Mouse (Mus musculus) cerebellum, postnatal 36 days (tissue): ENCODE results near the gene Mob3a.

Source experiments
- DNase-seq, 2 experiments: peaks; one replicate each; pipeline ENCODE4 v3.0.0; 2021 to 2022; ENCODE audit warnings: mixed read lengths in 2 of 2

The Mob3a gene

GRCm38 (mm10) chr10:80701721-80702535 is at the start of gene Mob3a, which contains the start of gene Izumo4:
Gene Mob3a, minus strand, starts transcription at chr10:80701977.
Gene Izumo4, plus strand, starts transcription at chr10:80702184.
- DNase-seq: peak; percentile 96 to 98

DNA sequence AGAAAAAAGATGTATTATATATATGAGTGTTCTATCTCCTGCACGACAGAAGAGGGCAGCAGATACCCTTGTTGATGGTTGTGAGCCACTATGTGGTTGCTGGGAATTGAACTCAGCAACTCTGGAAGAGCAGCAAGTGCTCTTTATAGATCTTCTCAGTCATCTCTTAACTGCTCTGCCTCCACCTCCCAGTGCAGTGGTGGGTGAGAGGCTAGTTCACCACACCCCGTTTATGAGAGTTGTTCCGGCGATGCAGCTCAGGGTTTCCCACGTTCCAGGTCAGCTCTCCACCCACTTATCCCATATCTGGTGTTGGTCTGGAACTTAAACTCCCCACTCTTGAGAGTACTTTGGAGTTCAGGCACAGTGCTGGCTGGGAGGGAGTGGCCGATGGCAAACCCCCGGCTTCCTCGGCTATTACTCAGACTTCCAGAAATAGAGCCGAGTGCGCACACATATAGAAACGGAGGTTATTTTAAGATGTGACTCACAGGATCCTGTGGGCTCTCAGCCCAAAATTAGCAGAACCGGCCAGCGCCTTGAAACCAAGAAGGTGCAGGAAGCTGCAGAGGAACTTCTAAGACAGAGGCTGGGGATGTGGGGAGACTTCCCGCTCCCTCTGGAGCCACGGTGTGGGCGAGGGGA is 49.5 kb upstream of the Mob3a start:
- peak; percentile 56 to 64 for DNase-seq

DNA sequence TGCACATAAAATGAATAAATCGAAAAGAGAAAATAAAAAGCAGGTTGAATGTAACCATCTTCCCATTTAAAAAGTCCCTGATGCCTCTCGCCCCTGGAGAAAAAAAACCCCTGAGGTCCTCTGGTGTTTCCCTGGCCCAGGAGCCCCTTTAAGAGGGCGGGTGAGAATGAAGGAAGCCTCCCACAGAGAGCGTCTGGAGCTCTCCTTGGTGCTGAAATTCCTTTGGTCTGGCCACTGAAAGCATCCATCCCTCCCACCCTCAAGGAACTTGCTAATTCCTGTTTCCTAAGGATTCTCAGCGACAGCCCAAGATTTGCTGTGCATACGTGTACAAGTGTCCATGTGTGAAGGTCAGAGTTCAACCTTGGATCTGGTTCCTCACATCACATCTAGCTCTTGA is 46.8 kb upstream of the Mob3a start:
- no peak for DNase-seq

- DNase-seq: peak; percentile 88 to 89
These were observed 45.6 kb upstream of the Mob3a start for GRCm38 (mm10) chr10:80747410-80747809.

- DNase-seq: no peak
These were observed 42.5 kb upstream of the Mob3a start for GRCm38 (mm10) chr10:80744262-80744661.

DNA sequence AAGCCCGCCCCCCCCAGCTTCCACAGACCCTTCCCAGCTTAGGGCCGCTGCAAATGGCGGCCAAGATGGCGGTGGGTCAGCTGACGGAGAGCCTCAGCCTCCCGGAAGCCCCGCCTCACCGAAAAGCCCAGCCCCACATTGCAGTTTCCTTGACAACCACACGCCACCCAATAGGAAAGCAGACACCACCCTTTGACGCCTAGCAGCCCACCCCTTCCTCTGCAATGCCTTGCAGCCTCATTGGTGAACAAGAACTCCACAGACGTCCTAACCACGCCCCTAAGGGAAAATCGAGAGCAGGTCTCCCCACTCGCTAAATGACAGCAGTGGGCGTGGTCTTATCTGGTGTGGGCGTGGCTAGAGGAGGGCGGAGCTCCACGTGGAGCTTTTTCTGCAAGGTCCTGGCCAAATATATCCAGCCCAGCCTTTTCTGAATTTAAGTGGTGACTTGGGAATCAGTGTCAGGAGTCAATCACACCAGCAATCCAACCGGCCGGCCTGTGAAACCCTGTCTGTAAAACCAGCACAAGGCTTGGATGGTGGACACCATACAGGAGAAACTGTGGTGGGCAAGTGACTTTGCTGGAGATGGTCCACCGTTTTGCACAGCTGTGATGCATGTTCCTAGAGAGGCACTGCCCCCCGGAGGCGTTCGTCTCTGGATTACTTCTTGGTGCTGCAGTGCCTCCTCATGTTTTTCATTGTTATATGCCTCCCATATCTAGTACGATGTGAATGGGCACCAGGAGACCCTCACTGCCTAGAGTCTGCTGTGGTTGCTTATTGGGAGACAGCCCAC is 40.6 kb upstream of the Mob3a start, which contains the start of gene Ap3d1:
Ap3d1 (minus strand) TSS at position 85 of the 799 bp plus-strand sequence.
- DNase-seq: peak; percentile 94 to 96

DNA sequence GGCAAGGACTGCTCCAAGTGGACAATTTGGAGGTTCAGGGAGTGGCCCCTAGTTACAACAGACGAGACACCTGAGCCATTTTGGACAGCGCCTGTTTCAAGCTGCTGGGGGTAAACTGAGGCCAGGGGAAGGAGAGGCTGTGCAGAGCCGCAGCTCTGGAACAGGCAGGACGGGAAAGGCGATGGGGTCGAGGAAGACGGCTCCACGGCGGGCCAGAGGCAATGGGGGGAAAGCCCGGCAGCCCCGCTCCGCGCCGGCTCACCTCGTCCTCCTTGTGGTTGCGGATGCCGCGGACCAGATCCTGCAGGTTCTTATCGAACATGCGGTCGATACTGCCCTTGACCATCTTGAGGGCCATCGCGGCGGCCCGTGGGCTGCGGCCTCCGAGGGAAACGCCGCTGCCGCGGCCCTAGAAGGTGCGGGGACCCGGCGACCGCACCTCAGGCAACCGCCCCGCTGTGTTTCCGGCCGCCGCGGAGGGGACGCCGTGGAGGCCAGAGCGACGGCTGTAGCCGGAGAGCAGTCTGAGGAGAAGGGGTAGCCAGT is 39.9 kb upstream of the Mob3a start:
- no peak for DNase-seq

GRCm38 (mm10) chr10:80741146-80741545 is 39.4 kb upstream of the Mob3a start:
- peak in 1 of 2 experiments; percentile 39 for DNase-seq

- DNase-seq: no peak
These were observed 36.9 kb upstream of the Mob3a start for GRCm38 (mm10) chr10:80738657-80739056.

- peak; percentile 57 to 65 for DNase-seq
These were observed 35.0 kb upstream of the Mob3a start for GRCm38 (mm10) chr10:80736731-80737130.

DNA sequence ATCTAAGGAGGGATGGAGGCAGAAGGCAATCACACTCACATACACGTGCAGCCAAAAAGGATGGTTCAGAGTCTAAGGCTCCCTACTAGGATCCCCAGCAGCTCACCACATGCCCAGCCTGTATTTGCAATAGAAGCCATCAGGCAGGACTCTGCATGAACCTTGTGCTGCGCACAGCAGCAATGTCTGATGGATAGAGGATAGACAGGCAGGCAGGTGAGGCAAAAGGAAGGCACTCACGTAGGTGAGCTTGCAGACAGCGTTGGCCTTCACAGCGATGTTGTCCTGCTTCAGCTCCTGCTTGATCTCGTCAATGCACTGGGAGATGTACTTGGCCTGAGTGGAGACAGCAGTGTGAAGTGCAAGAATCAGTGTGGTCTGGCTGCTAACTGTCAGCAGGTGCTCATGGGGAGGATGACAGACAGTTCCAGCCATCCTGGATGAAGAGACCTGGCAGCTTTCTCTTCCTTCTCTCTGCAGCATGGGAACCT is 30.9 kb upstream of the Mob3a start:
- DNase-seq: peak in 1 of 2 experiments; percentile 54

DNA sequence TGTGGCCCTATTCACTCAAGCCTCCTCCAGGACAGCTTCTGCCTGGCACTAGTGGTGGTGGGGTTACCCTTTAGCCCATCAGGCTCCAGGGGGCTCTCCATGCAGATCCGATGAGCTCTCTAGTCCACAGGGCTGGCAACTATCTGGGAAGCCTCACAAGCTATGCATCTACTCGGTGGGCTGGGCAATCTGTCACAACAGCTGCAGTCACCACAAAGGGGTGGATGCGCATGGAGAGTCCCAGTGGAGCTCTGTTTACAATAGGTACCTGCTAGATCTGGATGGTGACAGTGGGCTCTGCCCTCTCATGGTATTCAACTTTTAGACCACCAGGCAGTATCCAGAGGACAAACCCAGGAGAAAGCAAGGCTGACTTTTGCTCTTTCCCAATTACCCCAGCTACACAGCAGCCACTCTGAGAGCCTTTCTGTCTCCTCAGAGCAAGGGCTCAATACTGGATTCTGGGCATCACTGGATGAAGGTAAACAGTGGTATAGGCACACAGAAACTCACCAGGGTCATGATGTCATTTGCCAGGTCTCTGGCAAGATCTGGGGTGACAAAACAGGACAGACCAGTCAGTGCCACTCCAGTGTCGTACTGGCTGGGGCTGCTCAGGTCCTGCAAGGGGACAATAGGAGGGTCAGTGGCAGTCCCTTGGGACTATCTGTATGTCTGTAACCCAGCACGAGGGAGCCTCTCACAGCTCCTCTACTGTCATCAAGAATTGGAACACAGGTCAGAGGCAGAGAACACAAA is 25.8 kb upstream of the Mob3a start:
- no peak for DNase-seq

GRCm38 (mm10) chr10:80717281-80717680 is 15.5 kb upstream of the Mob3a start:
- DNase-seq: no peak

- DNase-seq: no peak
These were observed 9.1 kb upstream of the Mob3a start for GRCm38 (mm10) chr10:80710834-80711233.

DNA sequence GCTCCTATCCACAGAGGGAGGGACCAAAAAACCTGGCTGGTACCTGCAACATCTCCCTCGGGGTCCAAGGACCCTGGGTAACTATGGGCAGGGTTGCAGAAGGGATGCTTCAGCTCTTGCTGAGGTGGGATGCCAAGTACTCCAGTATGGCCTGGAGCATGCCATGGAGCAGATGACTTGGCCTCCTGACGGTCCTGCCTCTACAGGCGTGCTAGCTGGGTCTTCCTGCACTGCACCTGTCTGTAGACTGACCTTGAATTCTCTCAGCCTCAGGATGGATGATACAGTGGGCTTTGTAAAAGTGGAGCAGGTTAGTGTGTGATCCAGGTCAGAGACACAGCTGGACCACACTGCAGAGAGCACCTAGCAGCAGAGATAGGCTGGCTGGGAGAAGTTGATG is 3.7 kb upstream of the Mob3a start:
- DNase-seq: no peak

DNA sequence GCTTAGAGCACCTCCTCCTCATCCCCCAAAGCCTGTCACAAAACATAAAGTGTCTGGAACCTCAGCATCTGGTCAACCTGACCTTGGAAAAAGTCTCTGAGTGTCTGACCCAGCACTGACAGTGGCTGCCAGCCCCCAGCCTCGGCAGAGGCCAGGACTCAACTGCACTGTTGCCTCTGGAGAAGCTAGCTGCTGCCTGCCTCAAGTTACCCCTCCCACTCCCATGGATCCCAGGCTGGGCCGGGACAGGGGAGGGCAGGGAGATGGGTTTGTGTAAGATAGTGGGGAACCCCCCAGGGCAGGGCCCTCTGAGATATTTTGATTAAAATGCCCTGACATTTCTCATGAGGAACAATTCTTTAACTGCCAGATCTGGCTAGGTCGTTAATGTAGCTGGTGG is 3.3 kb upstream of the Mob3a start:
- DNase-seq: no peak

DNA sequence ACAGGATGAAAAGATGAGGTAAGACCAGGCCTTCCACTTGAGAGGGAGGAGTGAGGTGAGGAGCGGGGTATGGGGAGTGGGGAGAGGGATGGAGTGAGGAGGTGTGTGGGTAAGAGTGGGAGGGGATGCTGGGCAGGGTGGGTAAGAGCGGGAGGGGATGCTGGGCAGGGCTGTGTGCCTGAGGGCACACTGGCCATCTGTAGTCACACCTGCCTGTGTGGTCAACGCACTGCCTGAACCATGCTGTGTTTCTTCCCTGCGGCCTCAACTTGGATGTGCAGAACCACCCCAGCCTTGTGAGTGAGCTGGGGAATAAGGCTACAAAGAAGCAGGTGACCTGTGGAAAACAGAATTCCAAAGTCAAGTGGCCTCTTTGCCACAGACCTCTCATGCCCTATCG is 2.6 kb upstream of the Mob3a start:
- DNase-seq: no peak

- DNase-seq: no peak
These were observed 1.9 kb upstream of the Mob3a start for GRCm38 (mm10) chr10:80703643-80704042.

DNA sequence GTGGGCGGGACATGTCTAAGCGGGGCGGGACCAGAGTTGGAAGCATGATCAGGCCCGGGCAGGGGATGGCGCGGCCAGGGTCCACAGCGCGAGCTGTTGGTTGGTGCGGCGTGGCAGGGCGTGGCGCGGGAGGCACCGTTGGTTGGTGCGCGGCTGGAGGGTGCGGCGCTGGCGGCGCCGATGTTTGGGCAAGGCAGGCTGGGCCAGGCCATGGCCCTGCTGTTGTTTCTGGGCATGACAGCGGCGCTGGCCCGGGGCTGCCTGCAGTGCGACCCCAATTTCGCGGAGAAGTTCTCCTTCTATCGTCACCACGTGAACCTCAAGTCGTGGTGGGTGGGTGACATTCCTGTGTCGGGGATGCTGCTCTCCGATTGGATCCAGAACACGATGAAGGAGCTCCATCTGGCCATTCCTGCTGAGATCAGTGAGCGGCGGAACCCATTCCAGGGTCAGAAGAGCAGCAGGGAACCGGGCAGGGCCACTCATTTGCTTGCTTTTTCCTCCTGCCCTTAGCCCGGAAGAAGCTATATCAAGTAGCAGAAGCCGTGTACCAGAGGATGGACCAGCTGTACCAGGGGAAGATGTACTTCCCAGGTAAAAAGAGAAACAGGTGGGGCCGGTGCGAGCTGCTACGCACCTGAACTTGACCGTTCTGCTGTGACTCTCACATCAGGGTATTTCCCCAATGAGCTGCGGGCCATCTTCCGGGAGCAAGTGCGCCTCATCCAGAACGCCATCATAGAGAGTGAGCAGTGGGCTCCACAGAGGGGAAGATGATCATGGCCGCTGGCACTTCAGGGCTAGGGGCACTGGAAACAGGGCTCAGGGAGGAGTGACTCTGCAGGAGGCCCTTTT is 986 bp upstream of the Mob3a start:
- peak; percentile 90 to 95 for DNase-seq

GRCm38 (mm10) chr10:80700732-80701131 is 1.0 kb downstream of the Mob3a start:
- no peak for DNase-seq

- no peak for DNase-seq
These were observed 1.7 kb downstream of the Mob3a start for GRCm38 (mm10) chr10:80700038-80700504.
